26 mouse cellular contexts compared by ENCODE assay signal in the genomic region with DNA sequence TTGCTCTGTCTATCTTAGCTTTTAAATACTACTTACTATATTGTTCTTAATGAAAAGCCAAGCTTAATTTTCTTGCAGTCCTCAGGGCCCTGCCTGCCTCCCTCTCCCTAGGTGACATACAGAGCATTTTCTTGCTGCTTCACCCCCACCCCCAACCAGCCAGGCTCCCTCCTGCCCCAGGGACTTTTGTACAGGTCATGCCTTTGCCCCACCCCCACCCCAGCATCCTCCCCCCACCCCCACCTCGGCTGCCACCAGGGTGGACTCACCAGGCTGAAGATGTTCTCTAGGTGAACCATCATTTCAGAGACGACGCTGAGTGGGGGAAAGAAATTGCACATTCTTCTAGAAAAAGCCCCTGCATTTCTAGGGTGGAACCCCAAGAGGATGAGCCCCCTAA. TPM values are rescaled to one million over a fixed set of nuclear protein-coding genes. Genes with fewer than 3 reads are reported as not detected.
A peak's percentile ranks its signal among the peaks of the same experiment; 100 is the strongest.
DNase-seq lines count a peak whose midpoint lies in the region; ATAC-seq and TF ChIP-seq lines count a peak whose summit lies in the region.
"Had no signal": no experiment of that assay in that cellular context is flagged by ENCODE, and none has a peak within 500 bp of the region (broad histone marks: within the 10 kb centered on the region; RNA-seq: fewer than 3 reads in every experiment).

No protein-coding gene starts in this region.

- no peak for ATAC-seq in heart, embryonic 14.5 days (ENCODE audit: insufficient number of reproducible peaks, insufficient read depth, low FRiP score, low read depth)
- ATAC-seq in liver, embryonic 11.5 days (replicated peaks; ENCODE audit: low FRiP score), result no peak
- ATAC-seq in liver, postnatal 0 days, result no peak
- no peak for ATAC-seq in embryonic facial prominence, embryonic 15.5 days (ENCODE audit: insufficient number of reproducible peaks, low FRiP score, low TSS enrichment, low read depth)
- ATAC-seq: CD4-positive, CD25-positive, alpha-beta regulatory T cell, adult 4 months; forebrain, postnatal 0 days; lung, postnatal 0 days; midbrain, embryonic 13.5 days had no signal

- 49% methylated on average over 3 of the region's 3 CpGs for WGBS in heart, embryonic 14.5 days
- WGBS in heart, adult 2 months, result 63% methylated on average over 3 of the region's 3 CpGs
- 36% methylated on average over 3 of the region's 3 CpGs for WGBS in liver, embryonic 11.5 days
- 35% methylated on average over 3 of the region's 3 CpGs for WGBS in liver, postnatal 0 days (ENCODE audit: insufficient replicate concordance)
- 31% methylated on average over 3 of the region's 3 CpGs for WGBS in embryonic facial prominence, embryonic 15.5 days

- TF ChIP-seq EP300 in heart, adult 2 months (IDR thresholded peaks at IDR 0.05; ENCODE audit: insufficient read depth, low read depth, low read length), result no peak
- no peak for TF ChIP-seq EP300 in liver, postnatal 0 days (IDR thresholded peaks at IDR 0.05; ENCODE audit: low read depth)

- no peaks in the 10 kb centered on the region for H3K79me2 ChIP-seq in heart, adult 2 months (replicated peaks; ENCODE audit: control insufficient read depth, insufficient read depth, low read length)

- no peak for TF ChIP-seq POLR2A in heart, adult 2 months (IDR thresholded peaks at IDR 0.05; ENCODE audit: insufficient read depth, low read depth, low read length)

- no peaks in the 10 kb centered on the region for H3K36me3 ChIP-seq in heart, embryonic 14.5 days (ENCODE audit: control insufficient read depth, insufficient read depth, low read length)
- H3K36me3 ChIP-seq in heart, adult 2 months (ENCODE audit: control insufficient read depth, insufficient read depth, low read length), result no peaks in the 10 kb centered on the region
- H3K36me3 ChIP-seq in liver, embryonic 11.5 days (ENCODE audit: control insufficient read depth, insufficient read depth, low read length), result no peaks in the 10 kb centered on the region
- H3K36me3 ChIP-seq in liver, postnatal 0 days (replicated peaks; ENCODE audit: insufficient read depth, low read length), result no peaks in the 10 kb centered on the region
- no peaks in the 10 kb centered on the region for H3K36me3 ChIP-seq in embryonic facial prominence, embryonic 15.5 days
- H3K36me3 ChIP-seq: forebrain, embryonic 12.5 days; hindbrain, embryonic 10.5 days; hindbrain, embryonic 15.5 days; liver, embryonic 15.5 days; midbrain, embryonic 13.5 days; neural tube, embryonic 13.5 days had no signal

- H3K9me3 ChIP-seq in heart, embryonic 14.5 days (ENCODE audit: control insufficient read depth, low read length), result no peaks in the 10 kb centered on the region
- no peaks in the 10 kb centered on the region for H3K9me3 ChIP-seq in liver, embryonic 11.5 days (ENCODE audit: control insufficient read depth, low read length)
- H3K9me3 ChIP-seq in liver, postnatal 0 days (ENCODE audit: low read length), result no peaks in the 10 kb centered on the region
- no peaks in the 10 kb centered on the region for H3K9me3 ChIP-seq in embryonic facial prominence, embryonic 15.5 days (replicated peaks)
- H3K9me3 ChIP-seq: forebrain, embryonic 12.5 days; hindbrain, embryonic 10.5 days; hindbrain, embryonic 15.5 days; liver, embryonic 15.5 days; midbrain, embryonic 13.5 days; neural tube, embryonic 13.5 days had no signal

- no peak for TF ChIP-seq CTCF in heart, adult 2 months (IDR thresholded peaks at IDR 0.05)
- no peak for TF ChIP-seq CTCF in liver, postnatal 0 days (IDR thresholded peaks at IDR 0.05; ENCODE audit: low read depth)

- intact Hi-C loops in heart, adult 2 months (cut with DNase I), result loop anchor here (2.0 kb wide), 1 partner anchor 24 kb away; a partner anchor contains a TSS

- H3K9ac ChIP-seq in heart, embryonic 14.5 days (ENCODE audit: low read length), result peak overlapping the region; percentile 27; the same call in 1 of the 2 replicates
- no peak overlapping the region for H3K9ac ChIP-seq in heart, adult 2 months (ENCODE audit: low read depth, low read length)
- no peak overlapping the region for H3K9ac ChIP-seq in liver, embryonic 11.5 days (ENCODE audit: low read depth, low read length)
- no peak overlapping the region for H3K9ac ChIP-seq in liver, postnatal 0 days (replicated peaks)
- H3K9ac ChIP-seq in embryonic facial prominence, embryonic 15.5 days, result no peak overlapping the region
- H3K9ac ChIP-seq: forebrain, embryonic 12.5 days; forebrain, postnatal 0 days; hindbrain, embryonic 15.5 days; liver, embryonic 15.5 days; midbrain, embryonic 13.5 days had no signal

- no peak for DNase-seq in heart, adult 2 months
- DNase-seq in liver, embryonic 11.5 days (ENCODE audit: low spot score), result no peak
- DNase-seq in liver, postnatal 0 days, result no peak
- peak; percentile 71 for DNase-seq in yolk sac, embryonic 10.5 days (ENCODE audit: low spot score)
- DNase-seq in right cerebral cortex, postnatal 14 days, result no peak
- DNase-seq: adrenal gland, postnatal 25 days; embryo, embryonic 11 days; forebrain, postnatal 0 days; gastrocnemius, postnatal 10 days; heart, postnatal 10 days; kidney, adult 8-10 months; layer of hippocampus, postnatal 36 days; left cerebral cortex, postnatal 4 days; liver; lung, postnatal 4 days had no signal

- no peak overlapping the region for H3K4me3 ChIP-seq in heart, embryonic 14.5 days (ENCODE audit: control insufficient read depth in 1 of 2, insufficient read depth in 1 of 2, low read depth in 1 of 2, low read length in 2 of 2)
- no peak overlapping the region for H3K4me3 ChIP-seq in heart, adult 2 months
- no peak overlapping the region for H3K4me3 ChIP-seq in liver, embryonic 11.5 days (ENCODE audit: low read depth, low read length)
- H3K4me3 ChIP-seq in liver, postnatal 0 days (ENCODE audit: low read depth, low read length), result no peak overlapping the region
- H3K4me3 ChIP-seq in embryonic facial prominence, embryonic 15.5 days (replicated peaks), result no peak overlapping the region
- H3K4me3 ChIP-seq: forebrain, embryonic 12.5 days; hindbrain, embryonic 15.5 days; liver, embryonic 15.5 days; midbrain, embryonic 13.5 days; neural tube, embryonic 13.5 days had no signal

- H3K4me2 ChIP-seq in heart, embryonic 14.5 days (ENCODE audit: low read length), result no peak overlapping the region
- H3K4me2 ChIP-seq in liver, embryonic 11.5 days, result no peak overlapping the region
- H3K4me2 ChIP-seq in liver, postnatal 0 days (ENCODE audit: low read depth, low read length), result no peak overlapping the region
- H3K4me2 ChIP-seq in embryonic facial prominence, embryonic 15.5 days (replicated peaks), result no peak overlapping the region
- H3K4me2 ChIP-seq: forebrain, embryonic 12.5 days; heart, embryonic 11.5 days; hindbrain, embryonic 15.5 days; liver, embryonic 15.5 days; midbrain, embryonic 13.5 days had no signal

- H3K4me1 ChIP-seq in heart, embryonic 14.5 days (ENCODE audit: control insufficient read depth in 2 of 2, insufficient read depth in 2 of 2, low read length in 2 of 2), result peaks cover 39 to 54% of the 10 kb centered on the region in 2 experiments
- H3K4me1 ChIP-seq in heart, adult 2 months (ENCODE audit: control insufficient read depth, insufficient read depth, low read length), result peaks cover 10% of the 10 kb centered on the region
- H3K4me1 ChIP-seq in liver, embryonic 11.5 days (replicated peaks; ENCODE audit: control insufficient read depth, insufficient read depth, low read length), result peaks cover 40% of the 10 kb centered on the region
- H3K4me1 ChIP-seq in liver, postnatal 0 days (ENCODE audit: insufficient read depth), result peaks cover 42% of the 10 kb centered on the region
- peaks cover 66% of the 10 kb centered on the region for H3K4me1 ChIP-seq in embryonic facial prominence, embryonic 15.5 days

- H3K27ac ChIP-seq in heart, embryonic 14.5 days (replicated peaks in 1 of 2; ENCODE audit: control insufficient read depth in 1 of 2, insufficient read depth in 1 of 2, low read depth in 2 of 2, low read length in 2 of 2), result peak overlapping the region in 1 of 2 experiments; percentile 72; a peak in 1 of 4 replicates
- H3K27ac ChIP-seq in heart, adult 2 months, result no peak overlapping the region
- H3K27ac ChIP-seq in liver, embryonic 11.5 days (ENCODE audit: low read depth, low read length), result 0 out of 2 replicates have a peak overlapping the region, but pooled peaks have one; percentile 28
- no peak overlapping the region for H3K27ac ChIP-seq in liver, postnatal 0 days (ENCODE audit: low read depth)
- peak overlapping the region; percentile 60; the same call in 1 of the 2 replicates for H3K27ac ChIP-seq in embryonic facial prominence, embryonic 15.5 days (replicated peaks)
- H3K27ac ChIP-seq: forebrain, embryonic 12.5 days; hindbrain, embryonic 15.5 days; liver, embryonic 15.5 days had no signal

- peaks cover 5% of the 10 kb centered on the region; the same call in 1 of the 2 replicates for H3K27me3 ChIP-seq in heart, embryonic 14.5 days (ENCODE audit: control insufficient read depth, insufficient read depth, low read length)
- H3K27me3 ChIP-seq in heart, adult 2 months (ENCODE audit: control insufficient read depth, insufficient read depth, low read length), result no peaks in the 10 kb centered on the region
- peaks cover 35% of the 10 kb centered on the region for H3K27me3 ChIP-seq in liver, embryonic 11.5 days (replicated peaks; ENCODE audit: control insufficient read depth, insufficient read depth, low read length)
- H3K27me3 ChIP-seq in liver, postnatal 0 days (ENCODE audit: insufficient read depth, low read length), result no peaks in the 10 kb centered on the region
- H3K27me3 ChIP-seq in embryonic facial prominence, embryonic 15.5 days, result no peaks in the 10 kb centered on the region; the same call in 1 of the 2 replicates

RNA-seq across cellular contexts. Expression of a gene that starts 2.5 kb away (rescaled TPM):
- polyA plus RNA-seq in heart, embryonic 14.5 days (2014; fragmentation: Nextera tagmentation; extraction: Ambion mirVana), result 30.7 and 35.3 TPM in 2 replicates
- 1 to 10 TPM; 5.1 to 7.7 TPM for total RNA-seq in heart, adult 2 months (2021)
- 19.0 and 20.1 TPM in 2 replicates for polyA plus RNA-seq in heart, adult 2 months (2012; rRNA removed)
- polyA plus RNA-seq in liver, embryonic 11.5 days (2014; fragmentation: Nextera tagmentation; extraction: Ambion mirVana), result 13.2 and 16.7 TPM in 2 replicates
- 2.9 and 3.0 TPM in 2 replicates for polyA plus RNA-seq in liver, postnatal 0 days (2015; fragmentation: Nextera tagmentation; extraction: Ambion mirVana)
- 16.4 and 19.6 TPM in 2 replicates for polyA plus RNA-seq in embryonic facial prominence, embryonic 15.5 days (2015; fragmentation: Nextera tagmentation; extraction: Ambion mirVana)

RNA-seq across cellular contexts. Expression of a gene that starts 7.7 kb away (rescaled TPM):
- polyA plus RNA-seq in heart, embryonic 14.5 days (2014; fragmentation: Nextera tagmentation; extraction: Ambion mirVana), result 0.35 and 0.84 TPM in 2 replicates
- 1 to 10 TPM; 2.5 to 3.7 TPM for total RNA-seq in heart, adult 2 months (2021)
- polyA plus RNA-seq in heart, adult 2 months (2012; rRNA removed), result 1.9 and 2.5 TPM in 2 replicates
- polyA plus RNA-seq in liver, embryonic 11.5 days (2014; fragmentation: Nextera tagmentation; extraction: Ambion mirVana), result 0.81 and 1.1 TPM in 2 replicates
- polyA plus RNA-seq in liver, postnatal 0 days (2015; fragmentation: Nextera tagmentation; extraction: Ambion mirVana), result 0.13 TPM in 2 replicates
- 0.84 and 1.3 TPM in 2 replicates for polyA plus RNA-seq in embryonic facial prominence, embryonic 15.5 days (2015; fragmentation: Nextera tagmentation; extraction: Ambion mirVana)

RNA-seq across cellular contexts. Expression of a gene that starts 24.0 kb away (rescaled TPM):
- polyA plus RNA-seq in heart, embryonic 14.5 days (2014; fragmentation: Nextera tagmentation; extraction: Ambion mirVana), result 21.6 and 21.8 TPM in 2 replicates
- total RNA-seq in heart, adult 2 months (2021), result 1 to 10 TPM; 6.8 to 7.4 TPM
- polyA plus RNA-seq in heart, adult 2 months (2012; rRNA removed), result 40.9 and 43.8 TPM in 2 replicates
- 5.1 and 6.9 TPM in 2 replicates for polyA plus RNA-seq in liver, embryonic 11.5 days (2014; fragmentation: Nextera tagmentation; extraction: Ambion mirVana)
- polyA plus RNA-seq in liver, postnatal 0 days (2015; fragmentation: Nextera tagmentation; extraction: Ambion mirVana), result 1.2 and 2.2 TPM in 2 replicates
- 63.1 and 73.7 TPM in 2 replicates for polyA plus RNA-seq in embryonic facial prominence, embryonic 15.5 days (2015; fragmentation: Nextera tagmentation; extraction: Ambion mirVana)

RNA-seq across cellular contexts. Expression of a gene that starts 29.3 kb away (rescaled TPM):
- 22.5 and 23.9 TPM in 2 replicates for polyA plus RNA-seq in heart, embryonic 14.5 days (2014; fragmentation: Nextera tagmentation; extraction: Ambion mirVana)
- total RNA-seq in heart, adult 2 months (2021), result 1 to 10 TPM; 7.0 to 7.9 TPM
- polyA plus RNA-seq in heart, adult 2 months (2012; rRNA removed), result 11.5 and 15.4 TPM in 2 replicates
- 22.8 and 22.9 TPM in 2 replicates for polyA plus RNA-seq in liver, embryonic 11.5 days (2014; fragmentation: Nextera tagmentation; extraction: Ambion mirVana)
- polyA plus RNA-seq in liver, postnatal 0 days (2015; fragmentation: Nextera tagmentation; extraction: Ambion mirVana), result 4.5 and 6.1 TPM in 2 replicates
- polyA plus RNA-seq in embryonic facial prominence, embryonic 15.5 days (2015; fragmentation: Nextera tagmentation; extraction: Ambion mirVana), result 40.5 and 41.0 TPM in 2 replicates

RNA-seq across cellular contexts. Expression of a gene that starts 30.0 kb away (rescaled TPM):
- 8.1 and 9.0 TPM in 2 replicates for polyA plus RNA-seq in heart, embryonic 14.5 days (2014; fragmentation: Nextera tagmentation; extraction: Ambion mirVana)
- total RNA-seq in heart, adult 2 months (2021), result 1 to 10 TPM; 7.8 to 7.9 TPM
- 33.7 and 46.5 TPM in 2 replicates for polyA plus RNA-seq in heart, adult 2 months (2012; rRNA removed)
- 3.6 and 4.6 TPM in 2 replicates for polyA plus RNA-seq in liver, embryonic 11.5 days (2014; fragmentation: Nextera tagmentation; extraction: Ambion mirVana)
- polyA plus RNA-seq in liver, postnatal 0 days (2015; fragmentation: Nextera tagmentation; extraction: Ambion mirVana), result 1.8 and 2.1 TPM in 2 replicates
- polyA plus RNA-seq in embryonic facial prominence, embryonic 15.5 days (2015; fragmentation: Nextera tagmentation; extraction: Ambion mirVana), result 14.5 and 15.0 TPM in 2 replicates

Comparison
In these comparisons a context has a peak if more than half of its experiments do, and no peak if none do; other contexts are left out.
1. H3K27ac ChIP-seq: peak in liver, embryonic 11.5 days (single experiment) and embryonic facial prominence, embryonic 15.5 days (single experiment); none in heart, adult 2 months (single experiment) and liver, postnatal 0 days (single experiment).